Mouse (Mus musculus) frontal cortex, postnatal 36 days (tissue): ENCODE measurements at regions not wholly inside any gene's neighbourhood (a gene's known extent, or its start where the extent isn't known, plus 50 kb on each side); places are given as distances from the start of the nearest gene placed in this dataset.

ENCODE experiments used
- DNase-seq, 2 experiments: peaks; one replicate each; pipeline ENCODE4 v3.0.0; 2022; ENCODE audit warnings: low spot score in 2 of 2

- DNase-seq, result peak in 1 of 2 experiments; percentile 13
Observed at GRCm38 (mm10) chr8:41860918-41861317, 444.0 kb upstream of the Frg1 start.

- DNase-seq, result no peak
Observed at GRCm38 (mm10) chr8:41831713-41832112, 414.8 kb upstream of the Frg1 start.

- DNase-seq, result no peak
Observed at GRCm38 (mm10) chr8:41830407-41830806, 413.5 kb upstream of the Frg1 start.

- peak; percentile 73 to 87 for DNase-seq
Observed at GRCm38 (mm10) chr8:41824928-41825327, 408.1 kb upstream of the Frg1 start.

GRCm38 (mm10) chr8:41823041-41823440 is 406.2 kb upstream of the Frg1 start:
- no peak for DNase-seq

GRCm38 (mm10) chr8:41821676-41822075 is 404.8 kb upstream of the Frg1 start:
- DNase-seq, result peak in 1 of 2 experiments; percentile 47

- DNase-seq, result no peak
Observed at GRCm38 (mm10) chr8:41820605-41821395, 403.9 kb upstream of the Frg1 start.

- peak; percentile 28 to 43 for DNase-seq
Observed at GRCm38 (mm10) chr8:41818577-41818976, 401.7 kb upstream of the Frg1 start.

GRCm38 (mm10) chr8:41818079-41818478 is 401.2 kb upstream of the Frg1 start:
- DNase-seq, result no peak

- DNase-seq, result no peak
Observed at GRCm38 (mm10) chr8:41815272-41815671, 398.4 kb upstream of the Frg1 start.

- no peak for DNase-seq
Observed at GRCm38 (mm10) chr8:41795625-41796024, 378.8 kb upstream of the Frg1 start.

GRCm38 (mm10) chr8:41786952-41787861 is 370.3 kb upstream of the Frg1 start:
- no peak for DNase-seq

GRCm38 (mm10) chr8:41785977-41786376 is 369.1 kb upstream of the Frg1 start:
- DNase-seq, result no peak

- no peak for DNase-seq
Observed at GRCm38 (mm10) chr8:41782837-41783236, 366.0 kb upstream of the Frg1 start.

GRCm38 (mm10) chr8:41779459-41779858 is 362.6 kb upstream of the Frg1 start:
- no peak for DNase-seq

- no peak for DNase-seq
Observed at GRCm38 (mm10) chr8:41771729-41772128, 354.9 kb upstream of the Frg1 start.

- peak; percentile 11 to 44 for DNase-seq
Observed at GRCm38 (mm10) chr8:41753481-41753880, 336.6 kb upstream of the Frg1 start.

- DNase-seq, result peak in 1 of 2 experiments; percentile 12
Observed at GRCm38 (mm10) chr8:41752641-41753040, 335.8 kb upstream of the Frg1 start.

GRCm38 (mm10) chr8:41747024-41747423 is 330.1 kb upstream of the Frg1 start:
- no peak for DNase-seq

GRCm38 (mm10) chr8:41742796-41743670 is 326.2 kb upstream of the Frg1 start:
- no peak for DNase-seq

GRCm38 (mm10) chr8:41717002-41717401 is 300.1 kb upstream of the Frg1 start:
- no peak for DNase-seq
